Mouse (Mus musculus) forebrain, embryonic 14.5 days (tissue): Measurements from ENCODE around the gene Cacnb1. TPM values are rescaled to one million over a fixed set of nuclear protein-coding genes. Genes with fewer than 3 reads are reported as not detected.

Experiments used
- ATAC-seq: fragments of 200-750 bp; cut with Nextera tagmentation; 2 replicates; pipeline ENCODE4 v1.8.0; 2017; ENCODE audit warnings: mild to moderate bottlenecking, moderate library complexity
- DNase-seq: peaks from one replicate; pipeline ENCODE4 v3.0.0-alpha.2; 2015; ENCODE audit warnings: low spot score
- H3K27ac ChIP-seq: fragments of 300-500 bp; sonication (generic); 2 replicates; pipeline ENCODE4 v1.5.1; 2014; ENCODE audit warnings: low read depth, mild to moderate bottlenecking, control low read depth, low read length, moderate library complexity
- H3K27me3 ChIP-seq: fragments of 300-500 bp; sonication (generic); replicated peaks from 2 replicates; pipeline ENCODE4 v1.6.1; 2014; ENCODE audit warnings: low read length, control low read depth, mixed read lengths; ENCODE audit not compliant: control insufficient read depth, insufficient read depth
- H3K36me3 ChIP-seq: fragments of 300-500 bp; sonication (generic); 2 replicates; pipeline ENCODE4 v1.6.1; 2014; ENCODE audit warnings: low read length, control low read depth; ENCODE audit not compliant: control insufficient read depth, insufficient read depth
- H3K4me1 ChIP-seq: fragments of 300-500 bp; sonication (generic); 2 replicates; pipeline ENCODE4 v1.6.1; 2014; ENCODE audit warnings: antibody characterized with exemption, low read length, control low read depth; ENCODE audit not compliant: control insufficient read depth, insufficient read depth
- H3K4me2 ChIP-seq: fragments of 300-500 bp; sonication (generic); 2 replicates; pipeline ENCODE4 v1.6.1; 2014; ENCODE audit warnings: mild to moderate bottlenecking, control low read depth, low read length
- H3K4me3 ChIP-seq: fragments of 300-500 bp; sonication (generic); 2 replicates; pipeline ENCODE4 v1.5.1; 2014; ENCODE audit warnings: low read depth, low read length, control low read depth
- H3K9ac ChIP-seq: fragments of 300-500 bp; sonication (generic); 2 replicates; pipeline ENCODE4 v1.6.1; 2014; ENCODE audit warnings: mild to moderate bottlenecking, low read length, control low read depth, moderate library complexity
- H3K9me3 ChIP-seq: fragments of 300-500 bp; sonication (generic); replicated peaks from 2 replicates; pipeline ENCODE4 v1.6.1; 2016; ENCODE audit warnings: low read length, control low read depth, mixed read lengths; ENCODE audit not compliant: control insufficient read depth
- WGBS: fragments of 180-500 bp; shearing (Covaris S2); extraction: QIAGEN DNeasy Blood & Tissue Kit; methylation state at CpG from one replicate; pipeline ENCODE4 v1.1.7; 2014; 5-methylcytosine and 5-hydroxymethylcytosine counted together
- polyA plus RNA-seq: library from polyadenylated mRNA; unstranded; fragments of >200 nt; fragmentation: Nextera tagmentation; extraction: Ambion mirVana; gene quantifications from 2 replicates; pipeline ENCODE4 v1.2.1, GENCODE M21; 2014

Gene Cacnb1
- polyA plus RNA-seq, 1 experiment from 2014 or later: 22.1 TPM

DNA sequence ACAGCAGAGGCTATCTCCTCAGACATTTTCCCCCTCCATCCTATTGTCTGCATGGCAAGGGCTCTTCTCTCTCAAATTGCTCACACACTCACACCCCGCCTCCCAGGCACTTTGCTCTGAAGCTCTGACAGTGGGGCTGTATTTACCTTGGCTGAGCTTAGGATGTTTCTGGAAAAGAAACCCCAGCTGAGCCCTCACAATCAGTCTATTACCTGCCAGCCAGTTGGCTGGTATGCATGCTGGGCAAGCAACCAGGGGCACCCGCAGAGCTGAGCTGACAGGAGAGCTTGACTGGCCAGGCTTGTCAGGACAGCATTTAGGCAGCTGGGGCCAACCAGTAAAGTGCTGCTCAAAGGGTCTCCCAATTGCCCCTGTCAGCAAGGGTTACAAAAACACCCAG lies 55.7 kb downstream of the Cacnb1 start:
- Histone ChIP-seq H3K27me3 (no peaks in the 10 kb centered on the region), H3K36me3 (no peaks in the 10 kb centered on the region), H3K4me3 (no peak overlapping the region), H3K27ac (0 out of 2 replicates have a peak overlapping the region, but pooled peaks have one; percentile 27), H3K9ac (no peak overlapping the region), H3K9me3 (no peaks in the 10 kb centered on the region), H3K4me1 (peaks cover 4% of the 10 kb centered on the region; the same call in 1 of the 2 replicates), H3K4me2 (no peak overlapping the region)
- 27% methylated on average over 2 of the region's 2 CpGs for WGBS
- ATAC-seq (no peak), DNase-seq (peak; percentile 56)

- 95% methylated on average over 1 of the region's 1 CpGs for WGBS
- Histone ChIP-seq H3K4me1 (no peaks in the 10 kb centered on the region), H3K4me2 (no peak overlapping the region), H3K9me3 (no peaks in the 10 kb centered on the region), H3K27me3 (no peaks in the 10 kb centered on the region), H3K4me3 (no peak overlapping the region), H3K36me3 (no peaks in the 10 kb centered on the region), H3K9ac (no peak overlapping the region), H3K27ac (no peak overlapping the region)
- no peak for ATAC-seq
- DNase-seq: no peak
These were observed 61.9 kb downstream of the Cacnb1 start for GRCm38 (mm10) chr11:97960907-97961306.

GRCm38 (mm10) chr11:97959300-97959680 lies 63.5 kb downstream of the Cacnb1 start:
- Histone ChIP-seq H3K27me3 (no peaks in the 10 kb centered on the region), H3K4me3 (no peak overlapping the region), H3K36me3 (no peaks in the 10 kb centered on the region), H3K4me2 (no peak overlapping the region), H3K27ac (no peak overlapping the region), H3K9me3 (no peaks in the 10 kb centered on the region), H3K4me1 (no peaks in the 10 kb centered on the region), H3K9ac (0 out of 2 replicates have a peak overlapping the region, but pooled peaks have one; percentile 17)
- DNase-seq (peak; percentile 28), ATAC-seq (no peak)
- WGBS: 47% methylated on average over 5 of the region's 5 CpGs

DNA sequence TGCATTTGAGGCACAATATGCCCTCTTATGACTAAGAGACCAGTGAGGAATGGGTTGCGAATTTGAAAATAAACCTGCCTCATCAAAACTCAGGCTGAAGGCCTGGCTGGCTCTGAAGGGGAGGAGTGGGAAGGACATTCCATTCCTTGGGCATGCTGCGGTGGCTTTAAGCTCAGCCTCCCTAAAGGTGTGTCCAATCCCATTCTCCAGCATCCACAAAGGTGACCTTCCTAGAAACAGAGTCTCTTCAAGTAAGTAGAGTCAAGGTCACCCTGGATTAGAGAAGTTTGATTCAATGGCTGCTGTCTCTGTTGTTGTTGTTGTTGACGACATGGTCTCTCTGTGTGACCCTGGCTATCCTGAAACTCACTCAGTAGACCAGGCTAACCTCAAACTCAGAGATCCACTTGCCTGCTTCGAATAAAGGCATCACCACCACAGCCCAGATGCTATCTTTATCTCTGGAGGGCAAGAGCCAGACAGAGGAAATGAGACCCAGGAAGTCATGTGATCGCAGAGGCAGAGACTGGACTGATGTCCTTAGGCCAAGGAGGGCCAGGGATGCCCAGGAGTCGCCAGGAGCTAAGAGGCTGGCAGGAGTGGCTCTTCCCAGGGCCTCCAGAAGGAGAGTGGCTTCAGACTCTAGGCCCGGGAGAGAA lies 64.1 kb downstream of the Cacnb1 start:
- DNase-seq (no peak), ATAC-seq (no peak)
- H3K9me3 ChIP-seq: no peaks in the 10 kb centered on the region
- H3K27me3 ChIP-seq: no peaks in the 10 kb centered on the region
- no peak overlapping the region for H3K27ac ChIP-seq
- no peak overlapping the region for H3K4me2 ChIP-seq
- no peaks in the 10 kb centered on the region for H3K36me3 ChIP-seq
- H3K9ac ChIP-seq: 0 out of 2 replicates have a peak overlapping the region, but pooled peaks have one; percentile 17
- H3K4me1 ChIP-seq: no peaks in the 10 kb centered on the region
- 75% methylated on average over 7 of the region's 7 CpGs for WGBS
- no peak overlapping the region for H3K4me3 ChIP-seq

GRCm38 (mm10) chr11:97956905-97957560 lies 65.8 kb downstream of the Cacnb1 start:
- 62% methylated on average over 6 of the region's 6 CpGs for WGBS
- Histone ChIP-seq H3K4me1 (no peaks in the 10 kb centered on the region), H3K4me3 (no peak overlapping the region), H3K36me3 (no peaks in the 10 kb centered on the region), H3K4me2 (no peak overlapping the region), H3K9me3 (no peaks in the 10 kb centered on the region), H3K9ac (no peak overlapping the region), H3K27ac (no peak overlapping the region), H3K27me3 (no peaks in the 10 kb centered on the region)
- ATAC-seq: no peak
- DNase-seq: peak; percentile 8

GRCm38 (mm10) chr11:97955915-97956314 lies 66.9 kb downstream of the Cacnb1 start:
- no peak overlapping the region for H3K9ac ChIP-seq
- no peaks in the 10 kb centered on the region for H3K4me1 ChIP-seq
- H3K9me3 ChIP-seq: no peaks in the 10 kb centered on the region
- no peaks in the 10 kb centered on the region for H3K27me3 ChIP-seq
- H3K27ac ChIP-seq: no peak overlapping the region
- ATAC-seq (no peak), DNase-seq (peak; percentile 32)
- H3K36me3 ChIP-seq: no peaks in the 10 kb centered on the region
- WGBS: 30% methylated on average over 4 of the region's 4 CpGs
- H3K4me2 ChIP-seq: no peak overlapping the region
- no peak overlapping the region for H3K4me3 ChIP-seq

GRCm38 (mm10) chr11:97955146-97955902 lies 67.5 kb downstream of the Cacnb1 start:
- no peak overlapping the region for H3K4me3 ChIP-seq
- H3K9me3 ChIP-seq: no peaks in the 10 kb centered on the region
- DNase-seq (no peak), ATAC-seq (no peak)
- WGBS: 90% methylated on average over 9 of the region's 9 CpGs
- no peak overlapping the region for H3K4me2 ChIP-seq
- H3K4me1 ChIP-seq: peaks cover 1% of the 10 kb centered on the region
- H3K9ac ChIP-seq: no peak overlapping the region
- no peaks in the 10 kb centered on the region for H3K27me3 ChIP-seq
- no peak overlapping the region for H3K27ac ChIP-seq
- H3K36me3 ChIP-seq: no peaks in the 10 kb centered on the region

- H3K27me3 ChIP-seq: no peaks in the 10 kb centered on the region
- H3K9me3 ChIP-seq: no peaks in the 10 kb centered on the region
- DNase-seq (peak; percentile 13), ATAC-seq (no peak)
- WGBS: 62% methylated on average over 14 of the region's 14 CpGs
- H3K4me2 ChIP-seq: no peak overlapping the region
- no peaks in the 10 kb centered on the region for H3K36me3 ChIP-seq
- no peak overlapping the region for H3K9ac ChIP-seq
- H3K27ac ChIP-seq: no peak overlapping the region
- H3K4me1 ChIP-seq: peaks cover 6% of the 10 kb centered on the region
- H3K4me3 ChIP-seq: no peak overlapping the region
These were observed 68.2 kb downstream of the Cacnb1 start for GRCm38 (mm10) chr11:97954469-97955141.
